Mouse (Mus musculus): ENCODE data around the gene Zfp870. TPM values are rescaled to one million over a fixed set of nuclear protein-coding genes. Genes with fewer than 3 reads are reported as not detected.

Gene Zfp870
- total RNA-seq (2012; rRNA removed) (not detected in 2 replicates), polyA plus RNA-seq (2012; ENCODE audit: insufficient read depth in 1 of 2, insufficient read length in 2 of 2, low read depth in 1 of 2, low replicate concordance in 2 of 2, missing spikeins in 1 of 2) (under 1 TPM in 1 of 2 experiments, not detected in 1; 0.25 TPM)

- Histone ChIP-seq H3K36me3 (ENCODE audit: control insufficient read depth in 1 of 2, insufficient read depth in 2 of 2, low read length in 2 of 2) (no peaks in the 10 kb centered on the region), H3K4me1 (ENCODE audit: control insufficient read depth in 1 of 2, insufficient read depth in 2 of 2, low read length in 2 of 2) (no peaks in the 10 kb centered on the region), H3K9ac (ENCODE audit: control insufficient read depth, low read depth, low read length, poor library complexity, severe bottlenecking) (no peak within 1 kb of the TSS), H3K4me3 (ENCODE audit: control insufficient read depth in 1 of 2, insufficient read depth in 1 of 2, low read depth in 2 of 2, low read length in 2 of 2) (no peak within 1 kb of the TSS), H3K27ac (ENCODE audit: control insufficient read depth, low read depth, low read length) (no peak within 1 kb of the TSS), H3K27me3 (ENCODE audit: control insufficient read depth in 1 of 2, insufficient read depth in 2 of 2, low read length in 2 of 2) (peaks cover 3 to 7% of the 10 kb centered on the region in 2 experiments; a peak in 3 of 4 replicates), H3K9me3 (replicated peaks; ENCODE audit: insufficient read depth, low read length) (no peaks in the 10 kb centered on the region), H3K79me2 (ENCODE audit: control insufficient read depth, insufficient read depth, low read length, poor library complexity) (no peaks in the 10 kb centered on the region)
- no peak for TF ChIP-seq KAT2A (conservative IDR thresholded peaks at IDR 0.05; ENCODE audit: low read depth, low read length)
- DNase-seq (ENCODE audit: low read depth, low spot score) = no peak
Measured at GRCm38 (mm10) chr17:32891239-32892180, at the start of gene Zfp870. Gene Zfp870 (minus strand): TSS chr17:32891642.

- Histone ChIP-seq H3K27me3 (ENCODE audit: control insufficient read depth in 1 of 2, insufficient read depth in 2 of 2, low read length in 2 of 2) (no peaks in the 10 kb centered on the region), H3K9ac (ENCODE audit: control insufficient read depth, low read depth, low read length, poor library complexity, severe bottlenecking) (no peak overlapping the region), H3K36me3 (ENCODE audit: control insufficient read depth in 1 of 2, insufficient read depth in 2 of 2, low read length in 2 of 2) (no peaks in the 10 kb centered on the region), H3K9me3 (replicated peaks; ENCODE audit: insufficient read depth, low read length) (no peaks in the 10 kb centered on the region), H3K4me3 (ENCODE audit: control insufficient read depth in 1 of 2, insufficient read depth in 1 of 2, low read depth in 2 of 2, low read length in 2 of 2) (no peak overlapping the region), H3K27ac (ENCODE audit: control insufficient read depth, low read depth, low read length) (no peak overlapping the region), H3K79me2 (ENCODE audit: control insufficient read depth, insufficient read depth, low read length, poor library complexity) (no peaks in the 10 kb centered on the region), H3K4me1 (ENCODE audit: control insufficient read depth in 1 of 2, insufficient read depth in 2 of 2, low read length in 2 of 2) (no peaks in the 10 kb centered on the region)
- no peak for DNase-seq (ENCODE audit: low read depth, low spot score)
- TF ChIP-seq HCFC1 (IDR thresholded peaks at IDR 0.05; ENCODE audit: low read depth, low read length) (no peak), USF2 (IDR thresholded peaks at IDR 0.05; ENCODE audit: borderline replicate concordance in 1 of 2, insufficient read depth in 1 of 2, low read depth in 1 of 2, low read length in 2 of 2) (no peak), TAL1 (IDR thresholded peaks at IDR 0.05; ENCODE audit: low read length) (no peak), RAD21 (IDR thresholded peaks at IDR 0.05; ENCODE audit: low read depth, low read length) (no peak), GABPA (IDR thresholded peaks at IDR 0.05; ENCODE audit: low read depth, low read length) (no peak), ZKSCAN1 (IDR thresholded peaks at IDR 0.05; ENCODE audit: low read depth, low read length) (no peak), MAZ (IDR thresholded peaks at IDR 0.05; ENCODE audit: low read depth, low read length) (no peak), MAX (IDR thresholded peaks at IDR 0.05; ENCODE audit: low read length) (no peak), POLR2A (IDR thresholded peaks at IDR 0.05; ENCODE audit: control insufficient read depth in 1 of 2, insufficient read depth in 1 of 2, low read depth in 1 of 2, low read length in 2 of 2, poor library complexity in 1 of 2) (no peak), MXI1 (IDR thresholded peaks at IDR 0.05; ENCODE audit: low read depth, low read length) (no peak), EP300 (IDR thresholded peaks at IDR 0.05; ENCODE audit: low read depth in 1 of 2, low read length in 2 of 2) (no peak), ZC3H11A (IDR thresholded peaks at IDR 0.05; ENCODE audit: low read depth, low read length) (no peak), RCOR1 (IDR thresholded peaks at IDR 0.05; ENCODE audit: low read depth, low read length) (no peak), MYC (IDR thresholded peaks at IDR 0.05; ENCODE audit: low read depth, low read length) (no peak), KAT2A (conservative IDR thresholded peaks at IDR 0.05; ENCODE audit: low read depth, low read length) (no peak), TBP (IDR thresholded peaks at IDR 0.05; ENCODE audit: low read depth, low read length) (no peak), POLR2AphosphoS2 (IDR thresholded peaks at IDR 0.05; ENCODE audit: low read length) (no peak), CHD2 (IDR thresholded peaks at IDR 0.05; ENCODE audit: low read length) (no peak)
Measured at GRCm38 (mm10) chr17:32939831-32940230, 48.4 kb upstream of the Zfp870 start.
